Mouse (Mus musculus) adrenal gland, postnatal 10 days (tissue): Measurements from ENCODE around the gene Oasl1. TPM values are rescaled to one million over a fixed set of nuclear protein-coding genes. Genes with fewer than 3 reads are reported as not detected.
"Not testable (repeated sequence)": the region's sequence is repeated elsewhere in the genome, so short reads cannot be mapped to it uniquely, and the experiment has no call there.

Experiments
- DNase-seq: peaks from one replicate; pipeline ENCODE4 v3.0.0; 2021; ENCODE audit warnings: mixed read lengths
- total RNA-seq, 2 experiments: library from RNA; stranded (reverse); gene quantifications; 2 replicates each; pipeline ENCODE4 v1.2.3; 2021

The Oasl1 gene
- total RNA-seq, 2 experiments from 2014 or later: 0.70 to 1.5 TPM

DNA sequence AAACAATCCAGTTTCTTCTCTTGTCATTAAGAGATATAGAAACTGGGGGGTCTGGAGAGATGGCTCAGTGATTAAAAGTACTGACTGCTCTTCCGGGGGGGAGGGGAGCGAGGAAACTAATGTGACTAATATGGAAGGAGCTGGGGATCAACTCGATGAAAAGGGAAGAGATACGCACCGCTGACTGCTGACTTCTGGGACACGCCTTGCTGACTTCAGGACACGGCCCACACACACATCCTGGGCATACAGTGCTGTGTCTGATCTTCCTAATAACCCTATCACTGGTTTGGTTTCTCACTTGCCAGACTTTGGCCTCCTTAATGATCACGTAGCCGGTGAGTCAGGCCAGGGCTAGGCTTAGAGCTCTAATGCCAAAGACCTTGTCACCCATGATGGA, 3.7 kb downstream of the Oasl1 start:
- DNase-seq: no peak

GRCm38 (mm10) chr5:114931626-114932025, 8.6 kb downstream of the Oasl1 start:
- DNase-seq: no peak

DNA sequence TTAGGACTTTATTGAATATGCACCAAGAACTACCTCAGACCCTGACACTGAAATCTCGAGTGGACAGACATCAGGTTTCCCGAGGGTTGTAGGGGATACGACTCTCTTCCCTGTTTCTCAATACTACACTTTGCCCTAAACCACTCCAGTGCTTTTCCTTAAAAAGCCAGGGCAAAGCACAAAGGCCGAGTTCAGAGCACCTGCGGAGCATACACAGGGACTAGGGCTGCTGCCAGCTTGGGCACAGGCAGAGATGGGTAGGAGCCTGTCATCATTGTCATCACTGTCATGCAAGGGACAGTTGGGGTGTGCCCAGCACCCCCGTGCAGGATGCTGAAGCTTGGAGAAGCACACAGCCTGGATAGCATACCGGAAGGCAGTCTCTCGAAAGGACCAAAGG, 10.2 kb downstream of the Oasl1 start:
- no peak for DNase-seq

DNA sequence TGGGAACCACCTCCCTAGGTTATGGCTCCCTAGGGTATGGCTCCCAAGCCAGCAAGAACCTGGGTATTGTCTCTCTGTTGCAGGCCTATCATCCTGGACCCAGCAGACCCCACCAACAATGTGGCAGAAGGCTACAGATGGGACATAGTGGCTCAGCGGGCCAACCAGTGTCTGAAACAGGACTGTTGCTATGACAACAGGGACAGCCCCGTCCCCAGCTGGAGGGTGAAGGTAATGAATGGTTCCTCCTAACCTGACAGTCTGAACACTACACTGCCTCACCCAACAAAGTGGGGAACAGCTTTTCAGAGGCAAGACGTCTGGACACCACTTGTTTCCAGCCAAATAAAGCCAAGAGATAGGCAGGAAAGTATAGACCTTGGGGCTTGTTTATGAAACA, 12.8 kb downstream of the Oasl1 start:
- DNase-seq: no peak

GRCm38 (mm10) chr5:114941138-114941537, 18.1 kb downstream of the Oasl1 start:
- DNase-seq: not testable (repeated sequence)

GRCm38 (mm10) chr5:114942074-114942765, 19.2 kb downstream of the Oasl1 start, which contains the start of gene 2210016L21Rik:
2210016L21Rik (plus strand) TSS chr5:114942158.
- DNase-seq: peak; percentile 87

- DNase-seq: no peak
Observed at GRCm38 (mm10) chr5:114942766-114943130, 19.7 kb downstream of the Oasl1 start.

DNA sequence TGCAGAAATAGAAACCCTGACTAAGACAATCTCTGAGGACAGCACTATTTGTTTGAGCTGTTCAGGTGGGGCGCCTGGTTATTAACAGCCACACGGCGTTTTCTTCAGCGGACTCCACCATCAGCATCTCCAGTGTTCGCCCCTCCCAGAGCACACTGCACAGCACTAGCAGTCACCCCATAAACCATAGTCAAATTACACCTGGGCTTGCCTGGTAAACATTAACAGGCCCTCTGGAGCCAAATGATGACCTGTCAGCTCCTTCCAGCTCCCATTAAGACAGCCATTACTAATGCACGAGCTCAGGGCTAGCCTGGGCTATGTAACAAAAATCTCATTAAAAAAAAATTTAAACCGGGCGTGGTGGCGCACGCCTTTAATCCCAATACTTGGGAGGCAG, 22.0 kb downstream of the Oasl1 start:
- DNase-seq: no peak

- DNase-seq: peak; percentile 76
Observed at GRCm38 (mm10) chr5:114948891-114949290, 25.9 kb downstream of the Oasl1 start.

DNA sequence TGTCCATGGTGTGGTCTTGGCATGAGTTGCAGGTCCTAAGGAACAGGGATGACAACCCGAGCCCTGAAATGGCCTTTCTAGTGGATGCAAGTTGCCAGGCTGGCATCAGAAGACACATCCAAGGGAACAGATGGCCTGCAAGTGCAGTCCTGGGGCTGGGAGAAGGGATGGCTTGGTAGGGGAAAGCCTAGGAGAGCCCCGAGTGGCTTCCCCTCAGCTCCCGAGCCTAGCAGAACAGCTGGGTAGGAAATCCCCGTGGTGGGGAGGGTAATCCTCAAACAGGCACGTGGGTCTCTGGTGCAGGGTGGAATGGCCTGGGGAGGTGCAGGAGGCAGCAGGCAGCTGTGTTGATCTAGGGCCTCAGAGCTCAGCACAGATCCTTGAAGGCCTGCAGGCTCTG, 26.3 kb downstream of the Oasl1 start:
- no peak for DNase-seq

DNA sequence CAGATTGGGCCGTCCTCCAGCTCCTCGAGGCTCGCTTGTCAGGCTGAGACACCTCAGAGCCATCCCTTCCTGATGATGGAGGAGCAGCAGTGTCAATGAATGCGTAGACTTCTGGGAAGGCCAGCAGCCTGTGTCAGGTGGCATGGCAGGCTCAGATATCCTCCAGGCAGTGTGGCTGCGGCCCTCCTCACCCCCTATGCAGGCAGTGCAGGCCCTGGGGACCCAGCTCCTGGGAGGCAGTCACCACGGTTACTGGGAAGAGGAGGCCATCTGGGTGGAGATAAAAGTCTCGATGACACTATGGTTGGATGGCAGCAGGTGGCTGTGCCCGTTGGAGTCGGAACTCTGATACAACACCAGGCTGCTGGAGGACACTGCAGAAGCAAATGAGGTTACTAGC, 26.8 kb downstream of the Oasl1 start:
- no peak for DNase-seq

DNA sequence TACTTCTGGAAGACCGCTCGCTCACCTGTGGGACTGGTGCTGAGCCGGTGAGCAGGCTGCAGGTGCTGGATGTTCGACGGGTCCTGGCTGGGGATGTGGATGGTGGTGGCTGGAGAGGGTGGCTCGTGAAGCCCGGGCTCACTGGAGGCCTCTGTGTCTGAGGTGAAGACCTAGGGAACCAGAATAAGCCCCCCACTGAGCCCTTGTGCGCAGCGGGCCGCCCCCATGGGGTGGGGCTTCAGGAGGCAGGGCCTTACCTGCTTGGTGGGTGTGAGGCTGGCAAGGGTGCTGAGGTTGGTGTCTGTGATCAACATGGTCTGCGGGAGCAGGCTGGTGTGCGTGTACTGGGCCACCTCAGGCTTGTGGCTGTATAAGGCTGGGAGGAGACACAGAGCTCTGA, 27.6 kb downstream of the Oasl1 start:
- no peak for DNase-seq

DNA sequence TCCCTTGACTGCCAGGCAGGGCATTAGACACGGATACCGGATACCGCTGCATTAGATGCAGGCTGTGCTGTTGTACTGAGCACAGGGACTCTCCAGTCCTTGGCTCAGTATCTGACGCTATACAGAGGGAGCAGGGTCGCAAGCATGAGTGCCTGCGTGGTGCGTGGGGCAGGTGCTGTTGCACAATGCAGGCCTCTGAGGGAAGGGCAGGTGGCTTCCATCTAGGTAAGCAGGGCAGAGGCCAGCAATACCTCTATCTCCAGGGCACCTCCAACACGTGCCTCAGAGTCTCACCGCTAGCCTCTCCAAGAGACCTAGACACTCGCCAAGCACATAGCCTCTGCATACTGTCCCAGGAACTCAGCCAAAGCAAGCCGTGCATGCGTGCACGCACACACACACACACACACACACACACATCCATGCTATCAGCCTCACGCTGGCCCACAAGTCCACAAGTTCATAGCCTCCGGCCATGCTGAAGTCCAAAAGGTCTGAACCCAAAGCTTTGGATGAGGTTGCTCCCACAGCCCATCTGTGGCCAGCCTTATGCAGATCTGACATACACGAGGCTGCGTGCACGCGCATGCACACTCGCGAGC, 28.3 kb downstream of the Oasl1 start:
- DNase-seq: no peak

GRCm38 (mm10) chr5:114953326-114953725, 30.3 kb downstream of the Oasl1 start:
- DNase-seq: no peak

- no peak for DNase-seq
Observed at GRCm38 (mm10) chr5:114958069-114958468, 35.0 kb downstream of the Oasl1 start.

GRCm38 (mm10) chr5:114961590-114962360, 38.7 kb downstream of the Oasl1 start:
- DNase-seq: no peak

DNA sequence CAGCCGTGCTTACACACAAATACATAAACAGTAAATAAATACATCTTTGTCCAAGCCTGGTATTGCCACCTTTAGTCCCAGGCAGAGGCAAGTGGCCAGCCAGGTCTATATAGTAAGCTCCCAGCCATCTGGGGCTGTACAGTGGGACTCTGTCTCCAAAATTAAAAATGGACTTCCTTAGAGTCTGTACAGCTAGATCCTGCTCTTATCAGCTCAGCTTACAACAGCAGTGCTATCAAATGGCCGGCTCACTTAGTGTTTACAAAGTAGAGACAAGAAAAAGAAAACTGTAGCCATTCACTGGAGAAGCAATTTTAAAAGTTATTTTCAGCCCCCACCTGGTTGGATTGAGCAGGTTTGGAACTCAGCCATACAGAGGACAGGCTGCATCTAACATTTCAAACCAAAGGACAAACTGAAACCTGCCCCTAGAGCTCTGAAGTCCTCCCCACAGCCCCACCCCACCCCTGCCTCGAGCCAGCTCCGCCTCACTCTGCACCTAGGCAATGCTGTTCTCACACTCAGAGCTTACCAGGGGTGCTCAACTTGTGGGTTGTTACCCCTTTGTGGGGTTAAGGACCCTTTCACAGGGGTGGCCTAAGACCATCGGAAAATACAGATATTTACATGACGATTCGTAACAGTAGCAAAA, 41.4 kb downstream of the Oasl1 start:
- DNase-seq: no peak

DNA sequence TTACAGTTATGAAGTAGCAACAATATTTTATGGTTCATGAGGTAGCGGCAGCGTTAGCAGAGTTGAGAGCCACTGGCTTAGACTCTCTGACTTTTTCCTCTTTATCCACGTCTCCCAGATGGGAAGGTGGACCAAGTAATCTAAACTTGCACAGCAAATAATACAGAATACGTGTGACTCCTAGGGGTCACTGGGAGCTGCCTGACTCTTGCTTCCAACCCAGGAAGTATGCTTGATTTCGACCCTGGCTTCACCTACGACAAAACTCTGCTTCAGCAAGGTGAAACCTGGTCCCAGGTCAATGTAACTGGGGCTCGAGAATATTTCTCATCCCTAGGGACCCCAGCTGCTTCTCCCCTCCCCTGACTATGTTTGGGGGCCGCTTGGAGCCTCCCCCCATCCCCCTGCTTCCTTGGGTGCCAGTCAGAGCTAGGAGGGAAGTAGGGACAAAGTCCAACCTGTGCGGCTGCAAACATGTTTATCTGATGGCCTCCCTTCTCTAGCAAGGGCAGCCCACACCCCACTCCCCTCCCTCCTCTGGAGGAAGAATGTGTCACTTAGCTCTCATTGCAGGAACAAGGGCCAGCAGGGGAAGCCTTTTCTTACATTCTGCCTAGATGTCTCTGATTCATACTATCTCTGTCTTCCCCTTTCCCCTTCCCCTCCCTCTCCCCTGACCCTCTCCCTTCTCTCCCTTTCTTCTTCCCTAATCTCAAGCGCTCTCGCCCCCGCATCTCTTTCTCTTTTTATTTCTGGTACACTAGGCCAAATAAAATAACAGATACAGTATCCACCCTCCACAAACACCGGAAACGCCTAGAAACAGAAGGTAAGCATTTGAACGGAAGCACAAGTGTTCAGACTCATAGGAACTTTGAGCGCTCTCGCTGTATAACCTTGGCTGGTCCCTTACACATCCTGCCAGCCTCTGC, 42.2 kb downstream of the Oasl1 start:
- DNase-seq: no peak

GRCm38 (mm10) chr5:114967523-114968268, 44.7 kb downstream of the Oasl1 start:
- no peak for DNase-seq

- no peak for DNase-seq
Observed at GRCm38 (mm10) chr5:114968651-114969050, 45.6 kb downstream of the Oasl1 start.

DNA sequence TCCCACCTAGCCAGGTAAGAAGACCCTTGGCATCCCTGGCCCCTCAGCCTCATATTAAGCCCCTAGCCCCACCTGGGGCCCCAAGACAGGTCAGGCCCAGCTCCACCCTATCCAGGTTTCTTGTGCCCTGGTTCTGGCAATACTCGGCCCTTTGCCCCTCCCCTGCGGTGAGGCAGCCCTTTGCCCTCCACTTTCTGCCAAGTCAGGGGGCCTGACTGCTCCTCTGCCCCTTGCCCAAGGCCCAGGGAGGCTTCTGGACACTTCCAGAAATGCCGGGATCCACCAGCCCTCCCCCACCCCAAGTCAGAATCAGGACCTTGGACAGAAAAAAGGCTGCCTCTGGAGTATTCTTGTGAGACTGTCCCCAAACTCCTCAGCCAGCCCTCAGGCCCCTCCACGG, 46.0 kb downstream of the Oasl1 start:
- DNase-seq: no peak
